In genomic region chr19:8830664-8831063, GRCm38 (mm10) we compare ENCODE assay signal across 37 mouse cellular contexts. TPM values are rescaled to one million over a fixed set of nuclear protein-coding genes. Genes with fewer than 3 reads are reported as not detected.
DNase-seq lines count a peak whose midpoint lies in the region; ATAC-seq and TF ChIP-seq lines count a peak whose summit lies in the region.
"Had no signal": no experiment of that assay in that cellular context is flagged by ENCODE, and none has a peak within 500 bp of the region (broad histone marks: within the 10 kb centered on the region; RNA-seq: fewer than 3 reads in every experiment).

No protein-coding gene starts in this region.

- peak; percentile 64 to 68 for DNase-seq in cerebellum, postnatal 10 days
- peak; percentile 22 for DNase-seq in hindbrain, postnatal 0 days (ENCODE audit: low spot score)
- no peak for DNase-seq in hindbrain, embryonic 14.5 days (ENCODE audit: low spot score)
- peak; percentile 35 for DNase-seq in left cerebral cortex, postnatal 4 days
- DNase-seq in left cerebral cortex, adult 9 months (ENCODE audit: low spot score in 2 of 2) = no peak
- DNase-seq in spleen, postnatal 4 days (ENCODE audit: low spot score in 2 of 2) = no peak
- DNase-seq: adrenal gland, adult 2 months; adrenal gland, postnatal 36 days; cerebellum, adult 8-10 months; cerebellum, postnatal 36 days; gastrocnemius, adult 2 months; heart, adult 2 months; heart, postnatal 14 days; kidney, adult 2 months; kidney, postnatal 4 days; spleen, adult 18-20 months; thymus, adult 18-20 months; thymus, postnatal 25 days had no signal

- ATAC-seq in cerebellum, adult (ENCODE audit: insufficient number of reproducible peaks, low FRiP score, low TSS enrichment) = no peak
- ATAC-seq in hindbrain, postnatal 0 days = peak; percentile 42
- no peak for ATAC-seq in hindbrain, embryonic 14.5 days (ENCODE audit: low FRiP score)
- ATAC-seq: activated CD4-positive, CD25-positive, alpha-beta regulatory T cell, adult 4 months; hindbrain, embryonic 16.5 days; intestine, embryonic 15.5 days had no signal

- H3K4me1 ChIP-seq in hindbrain, postnatal 0 days (ENCODE audit: insufficient read depth, low read length) = no peaks in the 10 kb centered on the region
- H3K4me1 ChIP-seq in hindbrain, embryonic 14.5 days (replicated peaks; ENCODE audit: control insufficient read depth, insufficient read depth, low read length) = no peaks in the 10 kb centered on the region
- H3K4me1 ChIP-seq in olfactory bulb, adult 2 months (ENCODE audit: control insufficient read depth, insufficient read depth, low read length) = peaks cover 6% of the 10 kb centered on the region
- H3K4me1 ChIP-seq: hindbrain, embryonic 10.5 days; intestine, embryonic 15.5 days; limb, embryonic 13.5 days; lung, embryonic 15.5 days; midbrain, embryonic 12.5 days had no signal

- no peak for TF ChIP-seq POLR2A in olfactory bulb, adult 2 months (IDR thresholded peaks at IDR 0.05; ENCODE audit: insufficient read depth, low read depth, low read length)

- H3K4me3 ChIP-seq in hindbrain, postnatal 0 days (ENCODE audit: low read length) = no peak overlapping the region
- no peak overlapping the region for H3K4me3 ChIP-seq in hindbrain, embryonic 14.5 days (replicated peaks; ENCODE audit: low read length)
- no peak overlapping the region for H3K4me3 ChIP-seq in olfactory bulb, adult 2 months (ENCODE audit: insufficient read depth, low read depth, low read length)
- H3K4me3 ChIP-seq: gastrocnemius, adult 2 months; heart, adult 2 months; hindbrain, embryonic 10.5 days; intestine, embryonic 15.5 days; limb, embryonic 13.5 days; lung, embryonic 15.5 days; midbrain, embryonic 12.5 days had no signal

- 77% methylated on average over 8 of the region's 8 CpGs for WGBS in hindbrain, postnatal 0 days
- 92% methylated on average over 8 of the region's 8 CpGs for WGBS in hindbrain, embryonic 14.5 days
- 30% methylated on average over 8 of the region's 8 CpGs for WGBS in olfactory bulb, adult 2 months

- peak overlapping the region; percentile 15; the same call in 1 of the 2 replicates for H3K27ac ChIP-seq in hindbrain, postnatal 0 days
- no peak overlapping the region for H3K27ac ChIP-seq in hindbrain, embryonic 14.5 days
- peak overlapping the region; percentile 66; the same call in 1 of the 2 replicates for H3K27ac ChIP-seq in olfactory bulb, adult 2 months (ENCODE audit: insufficient read depth, low read depth, low read length)
- H3K27ac ChIP-seq: gastrocnemius, adult 2 months; heart, adult 2 months; hindbrain, embryonic 10.5 days; intestine, embryonic 15.5 days; kidney, postnatal 0 days; limb, embryonic 13.5 days; lung, embryonic 15.5 days; midbrain, embryonic 12.5 days; stomach, postnatal 0 days had no signal

- H3K4me2 ChIP-seq in hindbrain, postnatal 0 days (ENCODE audit: low read depth, low read length) = no peak overlapping the region
- H3K4me2 ChIP-seq in hindbrain, embryonic 14.5 days (replicated peaks) = no peak overlapping the region
- H3K4me2 ChIP-seq: intestine, embryonic 15.5 days; limb, embryonic 13.5 days; liver, embryonic 11.5 days; lung, embryonic 15.5 days; midbrain, embryonic 12.5 days had no signal

- H3K27me3 ChIP-seq in hindbrain, postnatal 0 days (ENCODE audit: insufficient read depth, low read length) = no peaks in the 10 kb centered on the region
- no peaks in the 10 kb centered on the region for H3K27me3 ChIP-seq in hindbrain, embryonic 14.5 days (ENCODE audit: control insufficient read depth, insufficient read depth, low read length)
- H3K27me3 ChIP-seq: CH12.LX; intestine, embryonic 15.5 days; limb, embryonic 13.5 days; lung, embryonic 15.5 days; midbrain, embryonic 12.5 days had no signal

- no peak for TF ChIP-seq CTCF in hindbrain, postnatal 0 days (IDR thresholded peaks at IDR 0.05; ENCODE audit: low read depth)
- TF ChIP-seq CTCF in olfactory bulb, adult 2 months (IDR thresholded peaks at IDR 0.05; ENCODE audit: insufficient read depth, low read depth, low read length) = no peak

- intact Hi-C loops in left cerebral cortex, postnatal 4 days (cut with DNase I) = loop anchor here (10.0 kb wide), 1 partner anchor 114 kb away; the partner anchor contains the start of gene Mta2

- no peaks in the 10 kb centered on the region for H3K9me3 ChIP-seq in hindbrain, postnatal 0 days (ENCODE audit: low read length)
- H3K9me3 ChIP-seq in hindbrain, embryonic 14.5 days (ENCODE audit: control insufficient read depth, low read length) = no peaks in the 10 kb centered on the region
- H3K9me3 ChIP-seq: hindbrain, embryonic 10.5 days; intestine, embryonic 15.5 days; limb, embryonic 13.5 days; lung, embryonic 15.5 days; midbrain, embryonic 12.5 days had no signal

- H3K9ac ChIP-seq in hindbrain, postnatal 0 days (replicated peaks; ENCODE audit: low read length) = no peak overlapping the region
- no peak overlapping the region for H3K9ac ChIP-seq in hindbrain, embryonic 14.5 days
- H3K9ac ChIP-seq: intestine, embryonic 15.5 days; limb, embryonic 13.5 days; lung, embryonic 15.5 days; midbrain, embryonic 12.5 days had no signal

- peaks cover 81% of the 10 kb centered on the region for H3K36me3 ChIP-seq in hindbrain, postnatal 0 days (ENCODE audit: insufficient read depth, low read length)
- peaks cover 99% of the 10 kb centered on the region for H3K36me3 ChIP-seq in hindbrain, embryonic 14.5 days (replicated peaks; ENCODE audit: control insufficient read depth, insufficient read depth)

RNA-seq across cellular contexts. Expression of gene AC129217.1, which starts 1.1 kb away (rescaled TPM):
- total RNA-seq in hindbrain, postnatal 0 days (2014; rRNA removed) = not detected in 2 replicates
- not detected in 2 replicates for polyA plus RNA-seq in hindbrain, postnatal 0 days (2015; fragmentation: Nextera tagmentation; extraction: Ambion mirVana)
- polyA plus RNA-seq in hindbrain, embryonic 14.5 days (2014; fragmentation: Nextera tagmentation; extraction: Ambion mirVana) = not detected in 2 replicates
- total RNA-seq in left cerebral cortex, postnatal 4 days (2021) = not detected
- not detected in 2 replicates for polyA plus RNA-seq in olfactory bulb, adult 2 months (2012; ENCODE audit: insufficient read depth, insufficient read length, low replicate concordance, missing spikeins)
- total RNA-seq: gastrocnemius, adult 2 months; heart, adult 2 months; heart, postnatal 14 days; left cerebral cortex, postnatal 25 days had no signal
- polyA plus RNA-seq: activated CD4-positive, CD25-positive, alpha-beta regulatory T cell, adult 4 months; adrenal gland, adult 2 months; embryonic facial prominence, embryonic 11.5 days; heart, adult 2 months; hindbrain, embryonic 16.5 days; intestine, embryonic 15.5 days; kidney, postnatal 0 days; limb, embryonic 13.5 days; liver, embryonic 16.5 days; lung, embryonic 15.5 days; midbrain, embryonic 12.5 days; neural tube, embryonic 14.5 days; stomach, postnatal 0 days had no signal

RNA-seq across cellular contexts. Expression of gene Bscl2, which starts 6.6 kb away (rescaled TPM):
- 132 and 146 TPM in 2 replicates for total RNA-seq in hindbrain, postnatal 0 days (2014; rRNA removed)
- 104 and 107 TPM in 2 replicates for polyA plus RNA-seq in hindbrain, postnatal 0 days (2015; fragmentation: Nextera tagmentation; extraction: Ambion mirVana)
- polyA plus RNA-seq in hindbrain, embryonic 14.5 days (2014; fragmentation: Nextera tagmentation; extraction: Ambion mirVana) = 79.9 and 89.2 TPM in 2 replicates
- total RNA-seq in left cerebral cortex, postnatal 4 days (2021) = 10 to 100 TPM; 76.9 to 78.4 TPM
- not detected in 2 replicates for polyA plus RNA-seq in olfactory bulb, adult 2 months (2012; ENCODE audit: insufficient read depth, insufficient read length, low replicate concordance, missing spikeins)

RNA-seq across cellular contexts. Expression of gene Gng3, which starts 8.3 kb away (rescaled TPM):
- total RNA-seq in hindbrain, postnatal 0 days (2014; rRNA removed) = 93.2 and 99.7 TPM in 2 replicates
- 591 and 626 TPM in 2 replicates for polyA plus RNA-seq in hindbrain, postnatal 0 days (2015; fragmentation: Nextera tagmentation; extraction: Ambion mirVana)
- 508 and 520 TPM in 2 replicates for polyA plus RNA-seq in hindbrain, embryonic 14.5 days (2014; fragmentation: Nextera tagmentation; extraction: Ambion mirVana)
- total RNA-seq in left cerebral cortex, postnatal 4 days (2021) = 100 to 1,000 TPM; 275 to 279 TPM
- polyA plus RNA-seq in olfactory bulb, adult 2 months (2012; ENCODE audit: insufficient read depth, insufficient read length, low replicate concordance, missing spikeins) = not detected in 2 replicates
- total RNA-seq: gastrocnemius, adult 2 months; heart, adult 2 months; heart, postnatal 14 days; megakaryocyte, adult 5-6 weeks; monocyte, adult 5-6 weeks had no signal

RNA-seq across cellular contexts. Expression of gene Hnrnpul2, which starts 10.9 kb away (rescaled TPM):
- total RNA-seq in hindbrain, postnatal 0 days (2014; rRNA removed) = 19.7 and 20.1 TPM in 2 replicates
- polyA plus RNA-seq in hindbrain, postnatal 0 days (2015; fragmentation: Nextera tagmentation; extraction: Ambion mirVana) = 5.6 TPM in 2 replicates
- 8.0 and 8.4 TPM in 2 replicates for polyA plus RNA-seq in hindbrain, embryonic 14.5 days (2014; fragmentation: Nextera tagmentation; extraction: Ambion mirVana)
- 100 to 1,000 TPM; 108 to 116 TPM for total RNA-seq in left cerebral cortex, postnatal 4 days (2021)
- polyA plus RNA-seq in olfactory bulb, adult 2 months (2012; ENCODE audit: insufficient read depth, insufficient read length, low replicate concordance, missing spikeins) = 134 and 194 TPM in 2 replicates

RNA-seq across cellular contexts. Expression of gene Ttc9c, which starts 11.5 kb away (rescaled TPM):
- 41.0 and 55.2 TPM in 2 replicates for total RNA-seq in hindbrain, postnatal 0 days (2014; rRNA removed)
- 41.1 and 42.5 TPM in 2 replicates for polyA plus RNA-seq in hindbrain, postnatal 0 days (2015; fragmentation: Nextera tagmentation; extraction: Ambion mirVana)
- polyA plus RNA-seq in hindbrain, embryonic 14.5 days (2014; fragmentation: Nextera tagmentation; extraction: Ambion mirVana) = 46.9 and 56.1 TPM in 2 replicates
- total RNA-seq in left cerebral cortex, postnatal 4 days (2021) = 10 to 100 TPM; 46.0 to 47.2 TPM
- polyA plus RNA-seq in olfactory bulb, adult 2 months (2012; ENCODE audit: insufficient read depth, insufficient read length, low replicate concordance, missing spikeins) = not detected in 2 replicates

Comparison
In these comparisons a context has a peak if more than half of its experiments do, and no peak if none do; other contexts are left out.
1. DNase-seq: peak in cerebellum, postnatal 10 days (2 of 2), hindbrain, postnatal 0 days (single experiment) and left cerebral cortex, postnatal 4 days (single experiment); none in hindbrain, embryonic 14.5 days (single experiment), left cerebral cortex, adult 9 months (0 of 2) and spleen, postnatal 4 days (0 of 2).